Mouse (Mus musculus): ENCODE data around the gene Kat2a. TPM values are rescaled to one million over a fixed set of nuclear protein-coding genes. Genes with fewer than 3 reads are reported as not detected.
A peak's percentile ranks its signal among the peaks of the same experiment; 100 is the strongest.

Kat2a gene
- polyA plus RNA-seq, 1 experiment from 2014 or later, result 61.1 TPM

GRCm38 (mm10) chr11:100719893-100720292 is 7.6 kb upstream of the Kat2a start:
- no peak overlapping the region for H3K9ac ChIP-seq
- peaks cover 45% of the 10 kb centered on the region for H3K36me3 ChIP-seq
- no peaks in the 10 kb centered on the region for H3K27me3 ChIP-seq
- H3K4me3 ChIP-seq (replicated peaks), result no peak overlapping the region
- H3K4me1 ChIP-seq, result peaks cover 37% of the 10 kb centered on the region
- no peaks in the 10 kb centered on the region for H3K9me3 ChIP-seq (replicated peaks)
- ATAC-seq (ENCODE audit: insufficient number of reproducible peaks, low FRiP score, low TSS enrichment, low read depth), result no peak
- WGBS, result 76% methylated on average over 11 of the region's 11 CpGs
- peak overlapping the region; percentile 59; the same call in 1 of the 2 replicates for H3K27ac ChIP-seq (replicated peaks)
- no peak overlapping the region for H3K4me2 ChIP-seq (replicated peaks)

- H3K4me3 ChIP-seq (replicated peaks), result no peak overlapping the region
- H3K4me2 ChIP-seq (replicated peaks), result no peak overlapping the region
- 0 out of 2 replicates have a peak overlapping the region, but pooled peaks have one; percentile 60 for H3K27ac ChIP-seq (replicated peaks)
- 80% methylated on average over 3 of the region's 3 CpGs for WGBS
- H3K9me3 ChIP-seq (replicated peaks), result no peaks in the 10 kb centered on the region
- no peak for ATAC-seq (ENCODE audit: insufficient number of reproducible peaks, low FRiP score, low TSS enrichment, low read depth)
- H3K27me3 ChIP-seq, result no peaks in the 10 kb centered on the region
- peaks cover 45% of the 10 kb centered on the region for H3K36me3 ChIP-seq
- H3K4me1 ChIP-seq, result peaks cover 35% of the 10 kb centered on the region
- H3K9ac ChIP-seq, result no peak overlapping the region
These were observed 7.0 kb upstream of the Kat2a start for GRCm38 (mm10) chr11:100719312-100719711.

GRCm38 (mm10) chr11:100718866-100719265 is 6.6 kb upstream of the Kat2a start:
- WGBS, result 76% methylated on average over 4 of the region's 4 CpGs
- H3K4me3 ChIP-seq (replicated peaks), result no peak overlapping the region
- H3K36me3 ChIP-seq, result peaks cover 45% of the 10 kb centered on the region

GRCm38 (mm10) chr11:100718462-100718861 is 6.2 kb upstream of the Kat2a start:
- H3K27ac ChIP-seq (replicated peaks), result peak overlapping the region; percentile 60; the same call in 1 of the 2 replicates
- no peak overlapping the region for H3K9ac ChIP-seq
- peaks cover 43% of the 10 kb centered on the region for H3K4me1 ChIP-seq
- no peaks in the 10 kb centered on the region for H3K27me3 ChIP-seq
- no peaks in the 10 kb centered on the region for H3K9me3 ChIP-seq (replicated peaks)
- no peak for ATAC-seq (ENCODE audit: insufficient number of reproducible peaks, low FRiP score, low TSS enrichment, low read depth)
- H3K36me3 ChIP-seq, result peaks cover 45% of the 10 kb centered on the region
- H3K4me2 ChIP-seq (replicated peaks), result no peak overlapping the region
- 87% methylated on average over 7 of the region's 7 CpGs for WGBS
- H3K4me3 ChIP-seq (replicated peaks), result no peak overlapping the region

More at GRCm38 (mm10) chr11:100718866-100719265, 6.6 kb upstream of the Kat2a start:
- Histone ChIP-seq H3K4me2 (replicated peaks) (no peak overlapping the region), H3K27me3 (no peaks in the 10 kb centered on the region), H3K4me1 (peaks cover 39% of the 10 kb centered on the region), H3K27ac (replicated peaks) (0 out of 2 replicates have a peak overlapping the region, but pooled peaks have one; percentile 60), H3K9me3 (replicated peaks) (no peaks in the 10 kb centered on the region), H3K9ac (no peak overlapping the region)
- no peak for ATAC-seq (ENCODE audit: insufficient number of reproducible peaks, low FRiP score, low TSS enrichment, low read depth)

GRCm38 (mm10) chr11:100716649-100717048 is 4.4 kb upstream of the Kat2a start:
- no peak for ATAC-seq (ENCODE audit: insufficient number of reproducible peaks, low FRiP score, low TSS enrichment, low read depth)
- no peak overlapping the region for H3K4me2 ChIP-seq (replicated peaks)
- no peak overlapping the region for H3K4me3 ChIP-seq (replicated peaks)
- no peak overlapping the region for H3K9ac ChIP-seq
- H3K27ac ChIP-seq (replicated peaks), result no peak overlapping the region
- peaks cover 49% of the 10 kb centered on the region for H3K4me1 ChIP-seq
- peaks cover 45% of the 10 kb centered on the region for H3K36me3 ChIP-seq
- WGBS, result 72% methylated on average over 3 of the region's 3 CpGs
- H3K27me3 ChIP-seq, result no peaks in the 10 kb centered on the region
- H3K9me3 ChIP-seq (replicated peaks), result no peaks in the 10 kb centered on the region

- Histone ChIP-seq H3K4me2 (replicated peaks) (no peak overlapping the region), H3K9ac (no peak overlapping the region), H3K9me3 (replicated peaks) (no peaks in the 10 kb centered on the region), H3K4me3 (replicated peaks) (no peak overlapping the region), H3K27me3 (no peaks in the 10 kb centered on the region), H3K36me3 (peaks cover 54% of the 10 kb centered on the region), H3K27ac (replicated peaks) (no peak overlapping the region), H3K4me1 (peaks cover 43% of the 10 kb centered on the region)
- 87% methylated on average over 6 of the region's 6 CpGs for WGBS
- no peak for ATAC-seq (ENCODE audit: insufficient number of reproducible peaks, low FRiP score, low TSS enrichment, low read depth)
These were observed 2.7 kb upstream of the Kat2a start for GRCm38 (mm10) chr11:100714948-100715347.

GRCm38 (mm10) chr11:100714534-100714915 is 2.3 kb upstream of the Kat2a start:
- WGBS, result 48% methylated on average over 6 of the region's 6 CpGs
- H3K9ac ChIP-seq, result 0 out of 2 replicates have a peak overlapping the region, but pooled peaks have one; percentile 24
- H3K27me3 ChIP-seq, result no peaks in the 10 kb centered on the region
- peak overlapping the region; percentile 63; the same call in 1 of the 2 replicates for H3K27ac ChIP-seq (replicated peaks)
- H3K4me2 ChIP-seq (replicated peaks), result peak overlapping the region; percentile 52
- ATAC-seq (ENCODE audit: insufficient number of reproducible peaks, low FRiP score, low TSS enrichment, low read depth), result no peak
- peaks cover 53% of the 10 kb centered on the region for H3K36me3 ChIP-seq
- peak overlapping the region; percentile 35; the same call in 1 of the 2 replicates for H3K4me3 ChIP-seq (replicated peaks)
- no peaks in the 10 kb centered on the region for H3K9me3 ChIP-seq (replicated peaks)
- H3K4me1 ChIP-seq, result peaks cover 39% of the 10 kb centered on the region

- ATAC-seq (ENCODE audit: insufficient number of reproducible peaks, low FRiP score, low TSS enrichment, low read depth), result peak; percentile 31; the same call in 1 of the 2 replicates
- H3K27ac ChIP-seq (replicated peaks), result peak within 1 kb of the TSS; percentile 83
- WGBS, result 6% methylated on average over 38 of the region's 38 CpGs
These were observed 1.7 kb upstream of the Kat2a start, which contains the start of gene Hspb9 for GRCm38 (mm10) chr11:100713735-100714533. TSS of gene Hspb9 (plus strand) at chr11:100713850.

GRCm38 (mm10) chr11:100713174-100713573 is 909 bp upstream of the Kat2a start:
- WGBS, result 43% methylated on average over 4 of the region's 4 CpGs
- 0 out of 2 replicates have a peak overlapping the region, but pooled peaks have one; percentile 24 for H3K9ac ChIP-seq
- peaks cover 55% of the 10 kb centered on the region for H3K36me3 ChIP-seq
- no peak for ATAC-seq (ENCODE audit: insufficient number of reproducible peaks, low FRiP score, low TSS enrichment, low read depth)
- no peaks in the 10 kb centered on the region for H3K9me3 ChIP-seq (replicated peaks)
- peaks cover 35% of the 10 kb centered on the region for H3K4me1 ChIP-seq
- H3K4me2 ChIP-seq (replicated peaks), result peak overlapping the region; percentile 52
- H3K27ac ChIP-seq (replicated peaks), result peak overlapping the region; percentile 83
- H3K4me3 ChIP-seq (replicated peaks), result no peak overlapping the region
- no peaks in the 10 kb centered on the region for H3K27me3 ChIP-seq

More at GRCm38 (mm10) chr11:100713735-100714533, 1.7 kb upstream of the Kat2a start, which contains the start of gene Hspb9:
- H3K27me3 ChIP-seq, result no peaks in the 10 kb centered on the region
- H3K4me3 ChIP-seq (replicated peaks), result peak within 1 kb of the TSS; percentile 35
- H3K4me2 ChIP-seq (replicated peaks), result peak within 1 kb of the TSS; percentile 52
- H3K4me1 ChIP-seq, result peaks cover 37% of the 10 kb centered on the region
- H3K9me3 ChIP-seq (replicated peaks), result no peaks in the 10 kb centered on the region
- H3K36me3 ChIP-seq, result peaks cover 54% of the 10 kb centered on the region
- peak within 1 kb of the TSS; percentile 24; the same call in 1 of the 2 replicates for H3K9ac ChIP-seq

GRCm38 (mm10) chr11:100710977-100711376 is 1.3 kb downstream of the Kat2a start:
- Histone ChIP-seq H3K4me2 (replicated peaks) (0 out of 2 replicates have a peak overlapping the region, but pooled peaks have one; percentile 72), H3K36me3 (peaks cover 56% of the 10 kb centered on the region), H3K27me3 (no peaks in the 10 kb centered on the region), H3K9ac (no peak overlapping the region), H3K4me3 (replicated peaks) (peak overlapping the region; percentile 99; the same call in 1 of the 2 replicates), H3K4me1 (peaks cover 35% of the 10 kb centered on the region), H3K9me3 (replicated peaks) (no peaks in the 10 kb centered on the region), H3K27ac (replicated peaks) (no peak overlapping the region)
- ATAC-seq (ENCODE audit: insufficient number of reproducible peaks, low FRiP score, low TSS enrichment, low read depth), result no peak
- 85% methylated on average over 4 of the region's 4 CpGs for WGBS

GRCm38 (mm10) chr11:100710528-100710927 is 1.7 kb downstream of the Kat2a start:
- Histone ChIP-seq H3K27ac (replicated peaks) (no peak overlapping the region), H3K4me2 (replicated peaks) (no peak overlapping the region), H3K9me3 (replicated peaks) (no peaks in the 10 kb centered on the region), H3K9ac (no peak overlapping the region), H3K4me1 (peaks cover 35% of the 10 kb centered on the region), H3K27me3 (no peaks in the 10 kb centered on the region), H3K36me3 (peaks cover 56% of the 10 kb centered on the region), H3K4me3 (replicated peaks) (no peak overlapping the region)
- 88% methylated on average over 15 of the region's 15 CpGs for WGBS
- no peak for ATAC-seq (ENCODE audit: insufficient number of reproducible peaks, low FRiP score, low TSS enrichment, low read depth)
